Mouse (Mus musculus): Measurements from ENCODE around the gene Snrpc.

The Snrpc gene

DNA sequence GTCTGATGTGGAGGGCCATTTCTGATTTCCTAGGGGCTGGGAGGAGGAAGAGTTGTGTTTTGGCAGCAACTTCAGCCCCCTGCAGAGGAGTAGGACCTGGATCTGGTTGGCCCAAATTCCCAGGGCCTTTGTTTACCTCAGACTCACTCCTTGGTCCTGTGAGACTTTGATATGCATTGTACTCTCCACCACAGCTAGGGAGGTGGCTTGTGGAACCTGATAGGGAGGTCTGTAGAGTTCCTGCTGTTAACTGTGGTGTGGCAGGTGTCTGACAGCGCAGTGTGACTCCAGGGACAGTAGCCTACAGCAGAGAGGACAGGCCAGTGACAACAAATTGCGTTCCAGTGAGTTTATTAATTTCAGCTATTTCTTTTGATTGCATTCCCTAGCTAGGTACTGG is 21.2 kb downstream of the Snrpc start:
- no peak for DNase-seq (ENCODE audit: low spot score in 2 of 2)

DNA sequence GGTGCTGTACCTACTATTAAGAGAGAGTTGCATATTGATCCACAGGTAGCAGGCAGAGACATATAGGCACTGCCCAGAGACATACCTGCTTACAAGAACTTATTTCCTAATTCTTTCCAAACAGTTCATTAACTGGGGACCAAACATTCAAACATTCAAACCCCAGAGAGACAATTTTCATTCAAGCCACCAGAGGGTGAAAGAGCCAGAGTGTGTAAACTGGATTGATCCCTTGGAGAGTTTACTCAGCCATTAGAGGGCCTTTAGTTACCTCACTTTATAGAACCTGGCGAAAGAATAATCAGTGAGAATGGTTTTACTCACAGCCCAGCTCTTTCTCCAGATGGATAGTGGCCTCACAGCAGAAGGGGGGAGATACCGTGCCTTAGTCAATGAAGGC is 27.5 kb downstream of the Snrpc start:
- no peak for DNase-seq (ENCODE audit: low spot score in 2 of 2)

DNA sequence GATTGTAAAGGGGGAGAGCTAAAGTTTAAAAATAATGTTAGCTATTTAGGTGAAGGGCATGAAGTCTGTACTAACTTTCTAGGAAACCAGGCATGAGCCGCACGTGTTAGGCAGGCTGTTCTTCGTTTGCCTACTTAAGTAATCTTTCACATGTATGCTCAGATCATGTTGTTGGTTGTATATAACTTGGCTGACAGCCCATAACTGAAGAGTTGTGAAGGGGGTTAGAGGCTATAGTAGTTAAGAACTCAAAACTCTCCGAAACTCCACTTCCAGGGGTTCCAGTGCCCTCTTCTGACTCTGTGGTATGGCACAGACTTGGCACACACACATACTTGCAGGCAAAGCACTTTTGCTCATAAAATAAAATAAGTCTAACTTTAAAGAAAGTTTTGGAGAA is 28.8 kb downstream of the Snrpc start:
- no peak for DNase-seq (ENCODE audit: low spot score in 2 of 2)

DNA sequence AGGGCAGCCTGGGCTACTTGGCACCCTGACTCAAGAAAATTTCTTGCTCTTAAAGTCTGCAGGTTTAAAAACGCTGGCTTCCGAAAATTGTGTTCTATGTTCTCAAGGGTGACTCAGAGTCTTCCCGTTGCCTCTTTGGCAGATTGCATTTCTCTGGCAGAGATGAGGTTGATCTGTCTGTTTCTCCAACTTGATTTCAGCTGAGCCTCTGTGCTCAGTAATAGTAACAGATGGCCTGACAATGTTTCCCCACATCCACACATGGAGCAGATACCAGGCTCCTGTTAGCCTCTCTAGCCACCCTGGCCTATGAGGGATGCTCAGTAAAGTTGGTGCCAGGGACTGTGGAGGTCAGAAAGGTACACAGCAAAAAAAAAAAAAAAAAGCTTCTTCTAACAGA is 33.9 kb downstream of the Snrpc start:
- DNase-seq (ENCODE audit: low spot score in 2 of 2): no peak

DNA sequence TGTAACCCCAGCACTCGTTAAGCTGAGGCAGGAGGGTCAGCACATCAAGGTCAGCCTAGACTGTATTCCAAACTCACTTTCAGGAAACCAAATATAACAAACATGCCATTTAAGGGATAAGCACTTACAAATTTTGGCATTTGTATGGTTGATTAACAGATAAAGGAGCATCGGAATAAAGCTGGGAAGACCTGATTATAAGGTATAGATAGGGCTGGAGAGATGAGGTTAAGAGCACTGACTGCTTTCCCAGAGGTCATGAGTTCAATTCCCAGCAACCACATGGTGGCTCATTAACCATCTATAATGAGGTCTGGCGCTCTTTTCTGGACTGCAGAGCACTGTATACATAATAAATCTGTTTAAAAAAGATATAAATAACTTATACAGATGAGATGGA is 35.6 kb downstream of the Snrpc start:
- DNase-seq (ENCODE audit: low spot score in 2 of 2): no peak

DNA sequence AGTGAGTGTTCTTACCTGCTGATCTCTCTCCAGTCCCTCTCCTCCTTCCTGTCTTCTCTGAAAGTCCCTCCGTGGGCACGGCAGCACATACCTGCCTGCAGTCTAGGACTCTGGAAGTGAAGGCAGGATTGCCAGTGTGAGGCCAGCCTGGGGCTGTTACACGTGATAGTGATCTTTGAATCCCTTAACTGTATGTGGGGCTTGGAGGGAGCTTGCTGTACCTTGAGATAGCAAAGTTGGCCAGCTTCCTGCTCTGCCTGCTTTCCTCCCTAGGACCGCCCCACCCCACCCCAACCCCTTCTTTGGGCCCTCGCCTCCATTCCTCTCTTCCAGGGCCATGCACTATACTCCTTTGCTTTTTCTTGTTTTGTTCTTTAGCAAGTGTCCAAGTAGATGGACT is 36.6 kb downstream of the Snrpc start:
- no peak for DNase-seq (ENCODE audit: low spot score in 2 of 2)

DNA sequence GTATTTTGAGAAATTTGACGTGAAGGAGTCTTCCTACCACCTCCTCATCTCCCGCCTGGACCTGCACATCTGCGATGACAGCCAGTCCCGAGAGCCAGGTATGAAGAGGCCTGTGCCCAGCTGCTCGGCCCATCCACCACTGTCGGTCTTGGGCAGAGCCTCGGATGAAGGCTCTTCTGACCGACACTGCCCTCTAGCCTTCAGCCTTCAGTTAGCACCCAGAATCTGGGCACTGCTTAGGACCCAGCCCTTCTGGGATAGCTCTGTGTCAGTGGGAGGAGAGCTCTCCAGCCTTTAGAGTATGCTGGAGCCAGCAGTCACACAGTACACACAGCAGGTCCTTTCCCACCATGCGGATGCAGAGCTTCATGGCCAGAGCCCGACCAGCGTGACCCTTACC is 43.6 kb downstream of the Snrpc start:
- no peak for DNase-seq (ENCODE audit: low spot score in 2 of 2)

DNA sequence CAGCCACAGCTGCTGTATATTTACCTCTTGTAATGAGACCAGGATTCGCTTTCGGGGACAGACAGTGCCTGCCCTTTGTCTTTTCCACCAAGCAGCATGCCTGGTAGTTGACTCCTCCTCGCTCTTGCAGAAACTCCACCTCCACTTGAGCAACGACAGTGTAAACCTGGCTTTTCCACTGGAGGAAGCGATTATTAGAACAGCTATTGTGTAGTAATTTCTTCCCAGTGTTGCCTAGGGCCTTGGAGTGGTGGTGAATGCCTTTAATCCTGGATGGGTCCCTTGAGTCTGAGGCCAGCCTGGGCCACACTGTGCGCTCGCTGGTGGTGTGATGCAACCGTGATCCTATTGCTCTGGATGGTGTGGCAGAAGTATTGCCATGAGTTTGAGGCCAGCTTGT is 45.2 kb downstream of the Snrpc start:
- no peak for DNase-seq (ENCODE audit: low spot score in 2 of 2)

DNA sequence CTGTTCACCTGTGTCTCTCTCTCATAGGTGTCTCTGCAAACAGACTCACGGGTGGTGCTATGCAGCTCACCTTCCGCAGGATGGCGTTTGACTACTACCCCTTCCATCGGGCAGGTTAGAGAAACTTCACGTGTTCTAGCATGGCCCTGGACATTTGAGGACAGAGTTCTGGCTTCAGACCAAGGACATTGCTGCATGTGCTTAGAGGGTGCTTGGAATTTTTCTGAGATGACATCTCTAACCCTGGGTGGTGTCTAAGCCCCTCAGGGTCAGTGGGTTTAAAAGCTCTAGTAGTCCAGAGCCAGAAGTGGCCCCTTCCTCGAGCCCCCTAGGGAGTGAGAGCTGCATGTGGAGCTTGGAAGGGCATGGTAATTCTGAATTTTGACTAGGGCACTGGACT is 46.0 kb downstream of the Snrpc start:
- DNase-seq (ENCODE audit: low spot score in 2 of 2): no peak

DNA sequence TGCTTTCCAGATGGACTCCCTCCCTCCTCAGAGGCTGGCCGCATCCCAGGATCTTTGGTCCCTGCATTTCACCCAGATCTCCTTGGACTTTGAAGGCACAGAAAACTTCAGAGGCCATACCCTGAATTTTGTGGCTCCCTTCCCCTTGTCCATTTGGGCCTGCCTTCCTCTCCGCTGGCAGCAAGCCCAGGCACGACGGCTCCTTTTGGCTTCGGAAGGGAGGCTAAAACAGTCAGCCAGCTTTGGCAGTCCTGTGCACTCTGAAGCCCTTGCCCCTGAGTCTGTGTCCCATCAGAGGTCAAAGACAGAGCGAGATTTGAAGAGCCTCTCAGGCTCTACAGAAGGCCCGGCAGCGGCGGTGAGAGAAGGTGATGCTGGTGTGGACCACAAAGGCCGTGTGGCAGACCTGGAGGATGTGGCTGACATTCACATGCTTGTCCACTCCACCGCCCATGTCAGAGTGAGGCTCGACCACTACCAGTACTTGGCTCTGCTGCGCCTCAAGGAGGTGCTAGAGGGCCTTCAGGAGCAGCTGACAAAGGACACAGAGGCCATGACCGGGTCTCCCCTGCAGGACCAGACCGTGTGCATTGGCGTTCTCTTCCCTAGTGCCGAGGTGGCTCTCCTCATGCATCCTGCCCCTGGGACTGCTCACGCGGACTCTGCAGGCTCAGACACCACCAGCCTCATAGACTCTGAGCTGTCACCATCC is 48.7 kb downstream of the Snrpc start:
- no peak for DNase-seq (ENCODE audit: low spot score in 2 of 2)
